Mouse (Mus musculus) E14TG2a.4 (cell line): ENCODE measurements around the gene Fstl4.

ENCODE experiments used
- H3K27me3 ChIP-seq: 2 replicates; pipeline ENCODE4 v1.6.1; 2014; ENCODE audit warnings: low read length, control low read depth; ENCODE audit not compliant: insufficient read depth
- H3K36me3 ChIP-seq: 2 replicates; pipeline ENCODE4 v1.6.1; 2014; ENCODE audit warnings: low read length, control low read depth; ENCODE audit not compliant: insufficient read depth
- H3K4me1 ChIP-seq: replicated peaks from 2 replicates; pipeline ENCODE4 v1.6.1; 2014; ENCODE audit warnings: low read depth, low read length, control low read depth
- H3K4me3 ChIP-seq: replicated peaks from 2 replicates; pipeline ENCODE4 v1.5.1; 2014; ENCODE audit warnings: mild to moderate bottlenecking, low read length
- H3K9me3 ChIP-seq: 2 replicates; pipeline ENCODE4 v1.6.1; 2014; ENCODE audit warnings: low read length, control low read depth
- CTCF ChIP-seq: conservative IDR thresholded peaks from 2 replicates; pipeline ENCODE4 v1.5.1; 2014; ENCODE audit warnings: low read length
- NANOG ChIP-seq: IDR thresholded peaks from 2 replicates; pipeline ENCODE4 v1.6.1; 2014; ENCODE audit warnings: borderline replicate concordance, low read length, mixed read lengths
- POU5F1 ChIP-seq: IDR thresholded peaks from 2 replicates; pipeline ENCODE4 v1.6.1; 2014; ENCODE audit warnings: low read length, borderline replicate concordance

The Fstl4 gene

DNA sequence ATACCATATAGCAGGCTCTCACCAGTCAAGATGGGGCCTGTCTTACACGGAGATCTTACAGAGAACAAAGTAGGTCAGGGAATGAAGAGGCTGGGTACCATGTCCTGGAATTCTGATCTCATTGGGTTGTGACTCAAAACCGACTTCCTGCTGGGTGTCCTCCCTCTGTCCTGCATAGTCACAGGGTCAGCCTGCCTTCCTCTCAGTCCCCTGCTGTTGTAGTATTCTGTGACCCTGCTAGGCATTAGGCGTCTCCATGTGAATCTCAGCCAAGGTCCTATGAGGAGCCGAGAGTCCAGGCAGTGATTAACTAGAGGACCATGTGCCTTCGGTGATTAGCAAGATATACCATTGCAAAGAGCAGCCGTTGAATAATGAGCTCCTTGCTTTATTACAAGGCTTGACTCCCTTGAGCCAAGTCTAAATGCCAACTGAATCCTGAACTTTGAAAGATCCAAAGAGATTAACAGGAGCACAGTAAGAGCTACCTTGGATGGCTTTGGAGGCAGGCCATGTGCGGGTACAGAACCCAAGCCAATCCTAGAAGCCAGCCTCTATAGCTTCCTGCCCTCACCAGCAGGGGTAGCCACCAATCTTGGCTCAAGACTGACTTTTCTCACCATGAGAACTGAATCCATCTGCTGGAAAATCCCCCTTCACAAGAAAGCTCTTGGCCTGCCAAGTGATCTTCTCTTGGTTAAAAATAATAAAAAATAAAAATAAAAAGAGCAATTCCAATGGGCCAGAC, 264.2 kb downstream of the Fstl4 start:
- Histone ChIP-seq H3K4me3 (no peak overlapping the region), H3K36me3 (no peaks in the 10 kb centered on the region), H3K4me1 (no peaks in the 10 kb centered on the region), H3K27me3 (peaks cover 6% of the 10 kb centered on the region; the same call in 1 of the 2 replicates), H3K9me3 (no peaks in the 10 kb centered on the region)
- TF ChIP-seq POU5F1 (no peak), CTCF (no peak), NANOG (no peak)

DNA sequence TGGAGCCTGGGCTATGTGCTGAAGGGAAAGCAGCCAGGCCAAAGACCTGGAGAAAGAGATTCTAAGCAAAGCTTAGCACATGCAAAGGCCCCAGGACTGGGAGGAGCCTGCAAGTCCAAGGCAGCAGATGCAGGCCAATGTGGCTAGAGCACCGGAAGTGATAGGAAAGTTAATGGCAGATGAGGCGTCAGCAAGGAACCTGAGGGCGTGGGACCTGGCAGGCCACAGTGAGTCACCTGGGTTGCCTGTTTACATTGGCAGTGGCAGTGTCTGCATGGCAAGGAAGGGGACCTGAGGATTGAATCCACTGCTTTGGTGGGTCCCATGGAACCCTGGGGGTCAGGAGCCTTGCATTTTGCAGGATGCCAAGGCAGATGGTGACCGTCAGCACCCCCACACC, 267.3 kb downstream of the Fstl4 start:
- Histone ChIP-seq H3K9me3 (no peaks in the 10 kb centered on the region), H3K4me1 (no peaks in the 10 kb centered on the region), H3K4me3 (no peak overlapping the region), H3K36me3 (no peaks in the 10 kb centered on the region), H3K27me3 (peaks cover 6% of the 10 kb centered on the region; the same call in 1 of the 2 replicates)
- TF ChIP-seq CTCF (no peak), POU5F1 (no peak), NANOG (no peak)

DNA sequence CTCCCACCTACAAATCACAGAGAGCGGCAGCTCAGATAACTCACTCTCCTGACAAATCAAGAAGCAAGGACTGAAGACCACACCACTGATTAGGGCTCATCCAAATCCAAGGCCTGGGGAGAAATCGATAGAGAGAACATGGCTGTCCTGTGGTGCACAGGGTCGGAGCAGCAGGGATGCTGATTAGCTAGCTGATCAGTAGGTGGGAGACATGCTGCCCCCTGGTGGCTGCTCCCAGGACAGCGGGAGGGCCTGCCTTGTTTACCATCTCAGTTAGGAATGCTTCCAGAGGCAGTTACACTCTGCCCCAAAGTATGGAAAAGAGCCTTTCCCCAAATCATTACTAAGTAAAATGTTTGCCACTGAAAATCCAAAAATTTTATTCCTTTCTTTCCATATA, 267.9 kb downstream of the Fstl4 start:
- Histone ChIP-seq H3K4me3 (no peak overlapping the region), H3K27me3 (peaks cover 4% of the 10 kb centered on the region; the same call in 1 of the 2 replicates), H3K4me1 (no peaks in the 10 kb centered on the region), H3K9me3 (no peaks in the 10 kb centered on the region), H3K36me3 (no peaks in the 10 kb centered on the region)
- TF ChIP-seq CTCF (peak; percentile 88), NANOG (no peak)

DNA sequence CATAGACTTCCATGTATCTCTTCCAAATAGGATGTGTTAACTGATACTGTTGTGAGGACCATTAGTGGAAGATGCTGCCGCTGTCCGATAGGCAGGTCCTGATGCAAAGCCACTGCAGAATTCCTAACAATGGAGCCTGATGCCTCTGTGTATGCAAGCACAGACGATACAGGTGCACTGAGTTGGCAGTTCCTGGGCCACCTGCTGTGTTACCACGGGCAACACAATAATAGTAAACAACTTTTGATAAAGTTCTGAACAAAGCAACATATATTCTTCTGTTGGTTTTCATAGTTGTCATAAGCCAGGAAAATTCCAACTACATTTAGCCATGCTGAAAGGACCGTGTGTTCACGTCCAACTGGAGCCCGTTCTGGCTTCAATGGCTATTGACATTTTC, 271.0 kb downstream of the Fstl4 start:
- H3K36me3 ChIP-seq: no peaks in the 10 kb centered on the region
- no peaks in the 10 kb centered on the region for H3K9me3 ChIP-seq
- no peak overlapping the region for H3K4me3 ChIP-seq
- no peak for TF ChIP-seq CTCF
- no peak for TF ChIP-seq NANOG
- TF ChIP-seq POU5F1: no peak
- 0 out of 2 replicates have a peak, but pooled peaks cover 5% of the 10 kb centered on the region for H3K27me3 ChIP-seq
- H3K4me1 ChIP-seq: no peaks in the 10 kb centered on the region

DNA sequence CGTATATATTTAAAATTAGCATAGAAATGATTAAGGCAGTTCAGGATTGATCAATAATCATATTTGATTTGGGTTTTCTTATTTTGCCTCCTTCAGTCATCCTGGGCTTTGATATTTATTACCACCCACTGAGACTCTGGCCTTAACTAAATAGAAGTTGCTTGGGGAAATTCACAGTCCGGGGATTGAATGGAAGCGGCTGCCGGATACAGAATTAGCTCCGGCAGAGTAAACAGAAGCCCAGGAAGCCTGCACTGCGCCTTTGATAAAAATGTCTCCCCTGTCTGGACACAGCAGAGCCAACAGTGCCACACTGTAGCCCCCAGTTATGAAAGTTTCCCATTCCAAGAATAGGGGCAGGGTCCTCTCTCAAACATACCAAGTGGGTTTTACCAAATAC, 282.4 kb downstream of the Fstl4 start:
- H3K4me1 ChIP-seq: no peaks in the 10 kb centered on the region

DNA sequence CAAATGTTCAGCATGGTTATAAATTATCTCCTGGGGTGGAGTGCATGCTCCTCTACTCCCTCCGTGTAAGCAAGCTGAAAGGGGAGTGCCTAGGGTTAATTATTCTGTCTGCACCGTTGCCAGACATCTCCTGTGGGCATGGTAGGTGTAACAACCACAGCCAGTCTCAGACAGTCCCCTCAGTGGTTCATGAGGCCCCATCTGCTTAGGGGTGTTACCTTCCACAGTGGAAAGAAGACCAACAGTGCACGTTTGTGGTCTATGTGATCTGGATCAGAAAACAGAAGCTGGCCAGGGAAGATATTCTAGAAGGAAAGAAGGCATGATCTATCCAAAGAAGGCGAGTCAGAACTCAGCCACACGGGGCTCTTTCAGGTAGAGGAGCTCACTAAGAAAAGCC, 289.7 kb downstream of the Fstl4 start:
- TF ChIP-seq CTCF (no peak), POU5F1 (no peak)
- Histone ChIP-seq H3K4me3 (no peak overlapping the region), H3K36me3 (no peaks in the 10 kb centered on the region), H3K27me3 (no peaks in the 10 kb centered on the region), H3K9me3 (no peaks in the 10 kb centered on the region), H3K4me1 (no peaks in the 10 kb centered on the region)

More for the DNA sequence above, 282.4 kb downstream of the Fstl4 start:
- TF ChIP-seq POU5F1 (no peak), NANOG (no peak), CTCF (no peak)
- H3K4me3 ChIP-seq: no peak overlapping the region
- 0 out of 2 replicates have a peak, but pooled peaks cover 2% of the 10 kb centered on the region for H3K27me3 ChIP-seq
- H3K36me3 ChIP-seq: no peaks in the 10 kb centered on the region
- no peaks in the 10 kb centered on the region for H3K9me3 ChIP-seq

DNA sequence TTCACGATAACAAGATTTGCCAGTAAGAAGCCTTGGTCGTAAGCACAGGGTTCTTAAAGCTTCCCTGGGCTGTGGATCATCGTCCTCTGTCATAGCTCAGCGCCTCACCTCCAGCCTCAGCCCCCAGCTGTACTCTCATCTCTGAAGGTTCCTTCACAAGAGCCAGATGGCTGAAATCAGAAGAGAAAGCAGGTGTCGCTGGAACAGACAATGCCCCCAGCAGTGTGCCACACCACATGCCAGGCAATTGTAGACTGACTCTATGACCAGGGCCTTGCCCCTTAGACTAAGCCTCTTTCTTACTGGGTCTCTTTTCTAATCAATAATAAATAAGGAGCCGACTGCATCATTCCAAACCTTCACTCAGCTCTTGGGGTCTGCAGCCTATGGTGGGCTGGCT, 291.5 kb downstream of the Fstl4 start:
- Histone ChIP-seq H3K9me3 (no peaks in the 10 kb centered on the region), H3K4me1 (no peaks in the 10 kb centered on the region), H3K4me3 (no peak overlapping the region), H3K36me3 (no peaks in the 10 kb centered on the region), H3K27me3 (0 out of 2 replicates have a peak, but pooled peaks cover 3% of the 10 kb centered on the region)
- TF ChIP-seq POU5F1 (no peak), CTCF (no peak), NANOG (no peak)

DNA sequence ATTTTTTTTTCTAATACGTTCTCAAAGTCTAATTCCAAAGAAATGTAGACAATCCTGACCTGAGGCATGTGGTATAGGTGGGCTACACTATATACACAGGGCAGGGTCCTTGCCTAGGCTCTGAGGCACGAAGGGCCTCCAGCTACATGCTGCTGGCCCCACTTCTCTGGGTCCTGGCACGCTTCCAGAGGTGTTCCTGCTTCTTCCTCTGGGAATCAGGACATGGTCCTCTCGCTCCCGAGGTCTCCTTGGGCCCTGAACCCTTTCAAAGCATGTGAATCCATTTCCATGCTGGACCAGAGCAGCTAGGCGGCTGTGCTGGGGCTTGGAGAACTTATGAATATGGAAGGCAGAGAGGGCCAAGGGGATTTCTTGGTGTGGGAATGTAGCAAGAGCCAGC, 292.3 kb downstream of the Fstl4 start:
- Histone ChIP-seq H3K4me3 (no peak overlapping the region), H3K9me3 (no peaks in the 10 kb centered on the region), H3K36me3 (no peaks in the 10 kb centered on the region), H3K27me3 (0 out of 2 replicates have a peak, but pooled peaks cover 3% of the 10 kb centered on the region), H3K4me1 (no peaks in the 10 kb centered on the region)
- TF ChIP-seq NANOG (no peak), POU5F1 (no peak), CTCF (no peak)
